Mouse (Mus musculus): ENCODE results near the gene Slc39a10. TPM values are rescaled to one million over a fixed set of nuclear protein-coding genes. Genes with fewer than 3 reads are reported as not detected.
A peak's percentile ranks its signal among the peaks of the same experiment; 100 is the strongest.

The Slc39a10 gene
- total and polyA plus RNA-seq, 3 experiments: 14.9 to 17.7 TPM; not detected in 1

DNA sequence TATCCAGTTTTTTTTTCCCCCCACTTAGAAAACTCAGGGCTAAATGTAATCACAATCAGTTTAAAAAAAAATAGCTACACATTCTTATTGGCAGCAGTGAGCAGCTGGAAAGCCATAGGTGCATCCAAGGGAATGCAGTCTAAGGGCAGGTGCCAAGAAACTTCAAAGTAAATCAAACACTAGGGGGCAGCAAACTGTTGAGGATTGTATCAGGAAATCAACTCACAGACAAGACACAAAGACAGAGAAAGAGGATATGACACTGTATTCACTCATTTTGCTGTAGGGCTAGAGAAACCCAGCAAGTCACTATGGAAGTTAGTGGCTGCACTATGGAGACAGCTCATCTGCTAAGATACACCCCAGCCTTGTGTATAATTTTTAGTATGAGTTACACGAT is 42.9 kb downstream of the Slc39a10 start:
- DNase-seq (ENCODE audit: low read depth, low spot score): peak; percentile 84
- H3K4me3 ChIP-seq (ENCODE audit: control insufficient read depth in 1 of 2, insufficient read depth in 1 of 2, low read depth in 2 of 2, low read length in 2 of 2): no peak overlapping the region
- H3K36me3 ChIP-seq (ENCODE audit: control insufficient read depth in 1 of 2, insufficient read depth in 2 of 2, low read length in 2 of 2): peaks cover 0 to 16% of the 10 kb centered on the region in 2 experiments; a peak in 2 of 4 replicates
- H3K27me3 ChIP-seq (ENCODE audit: control insufficient read depth in 1 of 2, insufficient read depth in 2 of 2, low read length in 2 of 2): no peaks in the 10 kb centered on the region
- TF ChIP-seq KAT2A (conservative IDR thresholded peaks at IDR 0.05; ENCODE audit: low read depth, low read length) (no peak), CTCF (IDR thresholded peaks at IDR 0.05 in 2 of 3, conservative IDR thresholded peaks at IDR 0.05 in 1 of 3; ENCODE audit: control insufficient read depth in 1 of 3, insufficient read depth in 1 of 3, low read depth in 2 of 3, low read length in 3 of 3, poor library complexity in 1 of 3, severe bottlenecking in 1 of 3) (peak in 2 of 3 experiments; percentile 14 to 62; a peak in 2 of 6 replicates)
- H3K9ac ChIP-seq (ENCODE audit: control insufficient read depth, low read depth, low read length, poor library complexity, severe bottlenecking): no peak overlapping the region
- H3K27ac ChIP-seq (ENCODE audit: control insufficient read depth, low read depth, low read length): no peak overlapping the region
- 0 out of 4 replicates have a peak, but pooled peaks cover 0 to 2% of the 10 kb centered on the region in 2 experiments for H3K4me1 ChIP-seq (ENCODE audit: control insufficient read depth in 1 of 2, insufficient read depth in 2 of 2, low read length in 2 of 2)
- peaks cover 15% of the 10 kb centered on the region for H3K79me2 ChIP-seq (ENCODE audit: control insufficient read depth, insufficient read depth, low read length, poor library complexity)
- no peaks in the 10 kb centered on the region for H3K9me3 ChIP-seq (replicated peaks; ENCODE audit: insufficient read depth, low read length)

GRCm38 (mm10) chr1:46845221-46845620 is 47.4 kb downstream of the Slc39a10 start:
- H3K79me2 ChIP-seq (ENCODE audit: control insufficient read depth, insufficient read depth, low read length, poor library complexity): no peaks in the 10 kb centered on the region; the same call in 1 of the 2 replicates
- no peaks in the 10 kb centered on the region for H3K9me3 ChIP-seq (replicated peaks; ENCODE audit: insufficient read depth, low read length)
- H3K4me1 ChIP-seq (ENCODE audit: control insufficient read depth in 1 of 2, insufficient read depth in 2 of 2, low read length in 2 of 2): peaks cover 0 to 4% of the 10 kb centered on the region in 2 experiments; a peak in 1 of 4 replicates
- DNase-seq (ENCODE audit: low read depth, low spot score): no peak
- no peaks in the 10 kb centered on the region for H3K27me3 ChIP-seq (ENCODE audit: control insufficient read depth in 1 of 2, insufficient read depth in 2 of 2, low read length in 2 of 2)
- H3K36me3 ChIP-seq (ENCODE audit: control insufficient read depth in 1 of 2, insufficient read depth in 2 of 2, low read length in 2 of 2): peaks cover 0 to 4% of the 10 kb centered on the region in 2 experiments; a peak in 2 of 4 replicates
- no peak for TF ChIP-seq ETS1 (IDR thresholded peaks at IDR 0.05; ENCODE audit: low read depth, low read length)
- no peak for TF ChIP-seq CHD1 (IDR thresholded peaks at IDR 0.05; ENCODE audit: low read depth, low read length)
- no peak for TF ChIP-seq TBP (IDR thresholded peaks at IDR 0.05; ENCODE audit: low read depth, low read length)
- no peak for TF ChIP-seq SMC3 (IDR thresholded peaks at IDR 0.05; ENCODE audit: low read depth, low read length)
- TF ChIP-seq MAFK (IDR thresholded peaks at IDR 0.05; ENCODE audit: borderline replicate concordance, low read depth, low read length): no peak
- TF ChIP-seq EP300 (IDR thresholded peaks at IDR 0.05; ENCODE audit: low read depth in 1 of 2, low read length in 2 of 2): no peak
- no peak for TF ChIP-seq KAT2A (conservative IDR thresholded peaks at IDR 0.05; ENCODE audit: low read depth, low read length)
- no peak for TF ChIP-seq TCF12 (IDR thresholded peaks at IDR 0.05; ENCODE audit: low read depth, low read length)
- no peak overlapping the region for H3K9ac ChIP-seq (ENCODE audit: control insufficient read depth, low read depth, low read length, poor library complexity, severe bottlenecking)
- no peak overlapping the region for H3K27ac ChIP-seq (ENCODE audit: control insufficient read depth, low read depth, low read length)
- no peak overlapping the region for H3K4me3 ChIP-seq (ENCODE audit: control insufficient read depth in 1 of 2, insufficient read depth in 1 of 2, low read depth in 2 of 2, low read length in 2 of 2)

DNA sequence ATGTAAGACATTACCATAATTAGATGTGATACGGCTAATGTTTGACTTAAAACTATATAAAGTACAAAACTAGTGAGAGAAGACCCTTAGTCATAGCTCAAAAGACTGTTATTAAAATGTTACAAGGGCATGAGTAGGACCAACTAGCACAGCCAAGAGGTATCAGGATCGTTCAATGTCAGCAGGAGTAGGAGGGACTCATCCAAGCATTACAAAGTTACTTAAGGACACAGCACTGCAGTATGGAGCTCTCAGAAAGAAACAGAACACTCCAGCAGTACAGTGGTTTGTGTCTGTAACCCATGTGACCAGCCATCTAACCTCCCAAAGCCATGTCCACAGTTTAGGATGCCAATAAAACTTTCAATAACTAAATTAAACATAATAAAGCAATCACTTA is 48.4 kb downstream of the Slc39a10 start:
- Histone ChIP-seq H3K27ac (ENCODE audit: control insufficient read depth, low read depth, low read length) (no peak overlapping the region), H3K9me3 (replicated peaks; ENCODE audit: insufficient read depth, low read length) (no peaks in the 10 kb centered on the region), H3K36me3 (ENCODE audit: control insufficient read depth in 1 of 2, insufficient read depth in 2 of 2, low read length in 2 of 2) (no peaks in the 10 kb centered on the region), H3K79me2 (ENCODE audit: control insufficient read depth, insufficient read depth, low read length, poor library complexity) (no peaks in the 10 kb centered on the region; the same call in 1 of the 2 replicates), H3K4me3 (ENCODE audit: control insufficient read depth in 1 of 2, insufficient read depth in 1 of 2, low read depth in 2 of 2, low read length in 2 of 2) (no peak overlapping the region), H3K9ac (ENCODE audit: control insufficient read depth, low read depth, low read length, poor library complexity, severe bottlenecking) (no peak overlapping the region), H3K27me3 (ENCODE audit: control insufficient read depth in 1 of 2, insufficient read depth in 2 of 2, low read length in 2 of 2) (no peaks in the 10 kb centered on the region), H3K4me1 (ENCODE audit: control insufficient read depth in 1 of 2, insufficient read depth in 2 of 2, low read length in 2 of 2) (peaks cover 0 to 4% of the 10 kb centered on the region in 2 experiments; a peak in 1 of 4 replicates)
- DNase-seq (ENCODE audit: low read depth, low spot score): no peak
- TF ChIP-seq E2F4 (IDR thresholded peaks at IDR 0.05; ENCODE audit: borderline replicate concordance, low read depth, low read length) (no peak), NRF1 (IDR thresholded peaks at IDR 0.05; ENCODE audit: insufficient read depth, low read depth, low read length, poor library complexity, severe bottlenecking) (no peak), MXI1 (IDR thresholded peaks at IDR 0.05; ENCODE audit: low read depth, low read length) (no peak), MAZ (IDR thresholded peaks at IDR 0.05; ENCODE audit: low read depth, low read length) (no peak)
